Mouse (Mus musculus) E14TG2a.4 (cell line): Measurements from ENCODE around the gene Cdh23.

Experiments used
- CTCF ChIP-seq: conservative IDR thresholded peaks from 2 replicates; pipeline ENCODE4 v1.5.1; 2014; ENCODE audit warnings: low read length
- POU5F1 ChIP-seq: IDR thresholded peaks from 2 replicates; pipeline ENCODE4 v1.6.1; 2014; ENCODE audit warnings: low read length, borderline replicate concordance

- TF ChIP-seq CTCF (no peak), POU5F1 (no peak)
These were observed 72.0 kb downstream of the Cdh23 start for GRCm38 (mm10) chr10:60624217-60624708.
